Mouse (Mus musculus): ENCODE results near the gene Cnmd.

Gene Cnmd

DNA sequence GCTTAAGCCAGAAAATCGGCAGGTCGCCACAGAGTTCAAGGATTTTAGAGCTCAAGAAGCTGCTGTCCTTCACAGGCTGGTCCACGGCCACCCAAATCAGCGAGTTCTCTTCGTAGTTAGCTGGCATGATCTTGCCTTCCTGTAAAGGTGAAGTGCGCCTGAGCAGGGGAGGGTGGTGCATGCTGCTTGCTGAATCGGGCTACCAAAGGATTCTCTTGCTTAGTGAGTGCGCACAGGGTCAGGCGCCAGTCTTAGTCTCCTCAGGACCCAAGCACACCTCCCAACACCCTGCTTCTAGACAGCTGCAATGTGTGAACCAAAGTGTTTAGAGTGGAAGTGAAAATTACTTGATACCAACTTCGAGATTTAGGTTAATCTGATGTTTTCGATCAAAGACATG, 16.6 kb downstream of the Cnmd start:
- DNase-seq (ENCODE audit: extremely low spot score), result no peak

DNA sequence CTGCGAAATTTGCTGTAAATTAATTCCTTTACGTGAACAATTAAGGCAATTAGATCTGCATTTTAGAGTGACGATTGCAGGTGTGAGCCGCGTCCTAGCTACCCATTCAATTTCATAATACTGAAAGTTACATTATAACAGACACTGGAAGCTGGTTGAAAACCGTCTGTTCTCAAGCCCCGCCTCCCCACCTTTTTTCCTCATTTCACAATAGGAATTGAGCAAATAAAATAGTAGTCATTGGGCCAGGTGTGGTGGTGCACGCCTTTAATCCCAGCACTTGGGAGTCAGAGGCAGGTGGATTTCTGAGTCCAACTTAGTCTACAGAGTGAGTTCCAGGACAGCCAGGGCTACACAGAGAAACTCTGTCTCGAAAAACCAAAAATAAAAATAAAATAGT, 19.9 kb downstream of the Cnmd start:
- no peak for DNase-seq (ENCODE audit: extremely low spot score)

DNA sequence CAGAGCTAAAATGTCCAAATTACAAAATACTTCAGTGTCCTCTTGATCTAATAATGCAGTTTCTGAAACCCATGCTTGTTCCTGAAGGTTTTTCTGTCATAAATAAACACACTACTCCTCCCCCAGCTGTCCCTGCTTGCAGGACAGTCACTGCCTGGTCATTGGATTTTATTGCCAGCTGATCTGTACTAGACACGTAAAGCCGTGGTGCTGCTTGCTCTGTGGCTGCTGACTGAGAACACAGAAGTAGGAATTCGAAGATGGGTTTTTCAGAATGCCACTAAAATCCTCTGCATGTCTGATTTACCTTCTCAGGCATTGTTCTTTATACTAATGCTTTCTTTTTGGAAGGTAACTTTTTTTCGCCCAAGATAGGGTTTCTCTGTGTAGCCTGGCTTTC, 25.2 kb downstream of the Cnmd start:
- no peak for DNase-seq (ENCODE audit: extremely low spot score)

DNA sequence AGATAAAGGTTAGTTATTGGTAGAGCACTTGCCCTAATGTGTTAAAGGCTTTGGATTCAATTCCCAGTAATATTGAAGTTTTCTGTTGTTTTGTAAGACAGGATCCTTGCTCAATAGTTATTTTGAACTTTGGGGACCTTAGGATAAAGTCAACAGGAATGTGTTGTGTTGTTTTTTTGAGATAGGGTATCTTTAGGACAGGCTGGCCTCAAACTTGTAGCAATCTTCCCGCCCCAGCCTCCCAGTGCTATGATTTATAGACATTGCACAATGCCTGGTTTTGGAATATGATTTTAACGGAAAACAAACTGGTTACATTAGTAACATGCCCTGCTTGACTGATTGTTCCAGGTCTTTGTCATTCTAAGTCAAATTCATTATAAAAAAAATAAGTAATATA, 28.8 kb downstream of the Cnmd start:
- no peak for DNase-seq (ENCODE audit: extremely low spot score)

DNA sequence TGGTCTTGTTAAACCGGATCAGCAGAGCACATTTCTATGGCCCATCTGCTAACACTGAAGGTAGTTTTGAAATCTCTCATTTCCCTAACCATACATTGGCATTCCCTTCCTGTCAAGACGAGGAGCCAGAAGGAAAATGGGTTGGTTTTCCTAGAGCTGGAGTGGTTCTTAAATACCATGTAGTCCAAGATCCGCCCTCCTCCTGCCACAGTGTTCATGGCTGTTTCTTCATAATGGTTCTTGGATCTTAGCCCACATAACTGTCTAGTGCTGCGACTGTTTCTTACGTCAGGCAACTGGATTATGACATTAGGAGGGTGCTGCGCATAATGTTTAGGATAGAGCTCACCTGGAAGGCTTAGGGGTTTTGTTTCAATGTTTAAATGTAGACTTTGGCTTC, 29.6 kb downstream of the Cnmd start:
- no peak for DNase-seq (ENCODE audit: extremely low spot score)

DNA sequence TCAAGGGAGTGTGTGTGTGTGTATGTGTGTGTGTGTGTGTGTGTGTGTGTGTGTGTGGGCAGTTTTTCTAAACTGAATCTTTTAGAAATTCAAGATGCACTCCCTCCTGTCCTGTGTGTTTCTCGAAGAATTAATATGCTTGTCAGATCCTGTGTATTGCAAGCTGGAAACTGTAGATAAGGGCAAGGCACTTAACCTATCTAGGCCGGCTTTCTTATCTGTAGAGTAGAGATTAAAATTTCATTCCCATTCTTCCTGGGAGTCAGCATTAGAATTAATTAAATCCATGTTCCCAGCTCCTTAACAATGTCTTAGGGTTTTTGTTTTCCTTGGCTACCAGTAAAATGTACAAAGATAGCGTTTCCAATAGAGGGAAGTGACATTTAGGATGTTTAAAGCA, 40.8 kb downstream of the Cnmd start:
- DNase-seq (ENCODE audit: extremely low spot score), result no peak

DNA sequence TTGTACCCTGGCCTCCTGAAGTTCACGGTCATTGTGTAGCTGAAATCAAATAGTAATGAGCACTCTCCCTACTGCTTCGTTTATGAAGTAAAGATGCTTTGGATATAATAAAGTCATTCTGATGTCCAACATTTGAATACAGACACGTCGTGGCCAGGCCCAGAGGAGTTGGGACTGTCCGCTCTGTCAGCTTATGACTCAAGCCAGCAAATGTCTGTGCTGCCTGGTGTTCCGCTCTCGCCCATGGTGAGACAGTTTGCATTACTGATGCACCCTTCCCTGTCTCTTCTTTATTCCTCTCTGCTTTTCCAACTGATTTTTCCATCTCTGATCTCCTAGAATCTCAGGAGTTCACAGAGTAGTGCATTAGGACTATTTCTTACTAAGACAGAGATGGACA, 42.2 kb downstream of the Cnmd start:
- DNase-seq (ENCODE audit: extremely low spot score), result no peak

DNA sequence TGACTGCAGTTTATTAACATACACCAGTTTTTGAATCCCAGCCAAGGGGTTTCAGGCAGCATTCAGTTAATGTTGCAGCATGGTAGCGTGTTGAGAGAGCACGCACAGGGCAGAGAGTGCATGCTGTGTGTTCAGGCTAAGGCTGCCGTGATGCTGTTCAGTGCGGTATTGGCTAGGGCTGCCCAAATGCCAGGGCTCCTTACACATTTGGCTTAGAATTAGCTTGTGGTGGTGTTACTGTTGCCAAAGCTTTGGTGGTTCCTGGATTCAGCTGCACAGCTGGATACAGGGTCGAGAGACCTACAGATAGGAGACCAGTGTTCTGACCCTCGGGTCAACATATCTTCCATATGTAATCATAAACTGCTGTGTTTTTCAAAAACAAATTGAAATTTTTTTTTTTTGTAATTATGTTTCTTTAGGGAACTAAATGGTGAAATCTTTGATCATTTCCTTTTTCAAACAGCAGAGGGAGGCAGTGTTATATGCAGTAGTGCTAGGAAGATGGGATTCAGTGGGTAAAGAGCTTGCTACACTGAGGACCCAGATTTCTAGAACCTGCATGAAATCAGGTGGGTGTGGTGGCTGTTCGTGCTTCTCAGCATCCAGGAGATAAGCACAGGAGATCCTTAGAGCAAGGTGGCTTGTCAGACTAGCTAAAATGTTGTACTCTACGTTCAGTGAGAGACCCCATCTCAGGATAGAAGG, 44.7 kb downstream of the Cnmd start:
- peak; percentile 5 for DNase-seq (ENCODE audit: extremely low spot score)

DNA sequence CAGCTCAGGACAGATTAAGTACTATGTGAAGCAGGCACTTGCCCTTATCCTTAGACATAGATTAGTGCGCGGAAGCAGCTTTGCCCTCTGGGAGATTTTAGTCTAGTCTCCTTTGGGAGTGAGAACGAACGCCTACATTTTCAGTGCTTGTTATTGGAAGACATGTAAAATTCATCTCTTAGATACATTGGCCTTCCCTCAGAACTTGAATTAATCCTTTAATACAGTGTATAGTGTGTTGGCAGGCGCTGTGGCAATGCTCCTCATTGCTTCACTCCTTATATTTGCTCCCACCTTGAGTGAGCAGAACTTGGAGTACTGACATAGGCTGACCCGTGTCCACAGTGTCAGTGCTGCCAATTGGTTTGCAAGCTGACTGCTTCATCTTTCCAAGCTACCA, 53.7 kb downstream of the Cnmd start:
- no peak for DNase-seq (ENCODE audit: extremely low spot score)

DNA sequence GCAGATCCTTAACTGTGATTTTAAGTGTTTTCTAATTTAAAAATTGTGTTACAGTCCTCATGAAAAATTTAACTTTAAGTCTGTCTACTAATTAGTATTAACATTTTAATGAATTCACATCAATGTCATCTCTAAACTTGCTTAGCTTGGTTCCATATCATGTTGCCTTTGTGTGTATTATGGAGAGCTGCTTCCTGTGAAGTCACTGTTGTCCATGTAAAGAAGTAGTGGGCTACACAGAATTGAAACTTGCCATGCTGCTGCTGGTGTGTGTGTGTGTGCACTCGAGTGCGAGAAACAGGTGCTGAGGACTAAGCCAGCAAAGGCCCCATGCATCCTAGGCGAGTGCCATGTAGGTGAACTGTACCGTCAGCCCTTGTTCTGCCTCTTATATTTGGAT, 54.6 kb downstream of the Cnmd start:
- DNase-seq (ENCODE audit: extremely low spot score), result no peak

DNA sequence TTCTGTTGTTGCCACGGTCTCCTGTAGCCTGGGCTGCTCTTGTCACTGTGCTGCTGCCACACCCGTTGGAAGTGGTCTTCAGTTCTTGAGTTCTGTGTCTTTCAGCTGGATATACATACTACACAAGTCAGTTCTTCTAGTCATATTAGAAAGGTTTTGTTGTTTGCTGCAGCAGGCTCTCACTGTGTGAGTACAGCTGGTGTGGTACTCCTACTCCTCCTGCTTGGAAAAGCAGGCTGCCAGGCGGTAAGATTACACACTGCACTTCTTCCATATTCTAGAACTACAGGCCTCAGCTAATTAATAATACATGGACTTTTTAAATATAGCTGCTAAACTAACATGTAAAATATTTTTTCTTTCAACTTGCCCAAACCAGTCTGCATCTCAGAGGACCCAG, 55.1 kb downstream of the Cnmd start:
- no peak for DNase-seq (ENCODE audit: extremely low spot score)

DNA sequence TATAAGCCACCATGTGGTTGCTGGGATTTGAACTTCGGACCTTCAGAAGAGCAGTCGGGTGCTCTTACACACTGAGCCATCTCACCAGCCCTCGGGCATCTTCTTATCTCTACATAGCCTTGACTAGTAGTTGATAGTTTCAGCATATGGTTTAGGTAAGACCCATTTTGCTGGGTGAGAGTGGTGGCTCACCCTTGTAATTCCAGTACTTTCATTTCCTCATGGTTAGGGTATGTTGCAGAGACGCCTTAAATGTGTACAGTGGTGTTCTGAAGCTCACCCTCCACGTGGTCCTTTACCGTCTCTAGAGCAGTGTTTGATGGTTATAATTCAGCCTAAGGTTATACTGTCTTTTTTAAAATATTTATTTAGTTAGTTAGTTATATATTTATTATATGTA, 55.6 kb downstream of the Cnmd start:
- no peak for DNase-seq (ENCODE audit: extremely low spot score)

DNA sequence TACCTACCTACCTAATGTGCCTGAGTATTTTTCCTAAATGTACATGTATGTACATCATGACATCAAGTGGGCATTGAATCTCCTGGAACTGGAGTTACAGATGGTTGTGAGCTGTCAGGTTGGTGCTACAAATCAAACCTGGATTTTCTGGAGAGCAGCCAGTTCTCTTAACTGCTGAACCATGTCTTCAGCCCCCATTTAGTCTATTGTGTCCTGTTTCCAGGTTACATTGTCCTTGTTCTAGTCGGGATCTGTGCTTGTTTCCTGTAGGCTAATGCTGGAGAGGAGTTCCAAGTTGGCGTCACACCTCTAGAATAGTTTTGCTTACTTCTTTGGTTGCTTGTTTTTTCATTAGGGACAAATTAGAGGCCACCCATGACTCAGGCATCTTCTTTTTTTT, 56.1 kb downstream of the Cnmd start:
- DNase-seq (ENCODE audit: extremely low spot score), result no peak

DNA sequence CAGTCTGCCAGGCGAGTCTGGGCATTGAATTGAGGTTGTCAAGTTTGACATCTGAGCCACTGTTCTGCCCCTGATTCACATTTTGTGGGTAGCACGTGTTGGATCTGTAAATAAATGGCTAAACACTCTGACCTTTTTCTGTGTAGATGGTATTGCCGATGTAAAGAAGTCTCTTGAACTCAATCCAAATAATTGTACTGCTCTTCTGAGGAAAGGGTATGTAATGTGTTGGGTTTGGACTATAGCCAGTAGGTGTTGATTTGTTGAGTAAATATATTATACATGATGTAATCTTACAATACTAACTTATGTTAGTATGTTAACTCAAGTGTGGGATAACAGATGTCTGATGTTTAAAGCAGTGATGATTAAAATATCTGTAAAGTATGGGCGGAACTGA, 65.4 kb downstream of the Cnmd start:
- DNase-seq (ENCODE audit: extremely low spot score), result no peak

DNA sequence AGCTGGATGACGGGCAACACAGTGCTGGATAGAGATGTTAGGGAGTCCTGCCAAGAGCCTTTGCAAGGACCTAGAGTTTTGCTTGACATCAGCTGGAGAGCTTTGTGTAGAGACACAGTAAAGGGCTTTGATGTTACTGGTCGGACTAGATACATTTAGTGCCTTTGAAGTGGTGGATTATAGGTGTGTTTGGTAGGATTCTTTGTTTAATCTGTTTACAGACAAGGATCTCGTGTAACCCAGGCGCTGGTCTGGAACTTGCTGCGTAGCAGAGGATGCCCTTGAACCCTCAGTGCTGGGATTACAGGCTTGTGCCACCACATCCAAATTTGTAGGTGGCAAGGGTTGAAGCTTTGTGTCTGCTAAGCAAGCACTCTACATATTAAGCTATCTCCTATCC, 67.9 kb downstream of the Cnmd start:
- no peak for DNase-seq (ENCODE audit: extremely low spot score)

DNA sequence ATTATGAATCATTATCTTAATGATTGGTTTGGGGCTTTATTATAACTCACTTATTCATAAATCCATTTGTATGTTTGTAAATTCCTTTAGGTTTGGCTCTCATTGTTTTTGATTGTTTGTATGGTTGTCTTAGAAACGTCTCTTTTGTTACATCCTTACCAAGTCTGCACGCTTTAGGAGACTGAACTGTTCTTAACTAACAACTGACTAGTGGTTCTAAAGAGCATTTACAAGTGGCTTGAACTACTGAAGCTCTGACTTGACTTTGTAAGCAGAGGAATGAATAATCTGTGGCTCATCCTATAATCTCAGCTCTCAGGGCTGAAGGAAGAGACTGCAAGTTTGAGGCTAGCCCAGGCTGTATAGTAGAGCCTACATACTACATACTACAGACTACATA, 70.4 kb downstream of the Cnmd start:
- no peak for DNase-seq (ENCODE audit: extremely low spot score)

DNA sequence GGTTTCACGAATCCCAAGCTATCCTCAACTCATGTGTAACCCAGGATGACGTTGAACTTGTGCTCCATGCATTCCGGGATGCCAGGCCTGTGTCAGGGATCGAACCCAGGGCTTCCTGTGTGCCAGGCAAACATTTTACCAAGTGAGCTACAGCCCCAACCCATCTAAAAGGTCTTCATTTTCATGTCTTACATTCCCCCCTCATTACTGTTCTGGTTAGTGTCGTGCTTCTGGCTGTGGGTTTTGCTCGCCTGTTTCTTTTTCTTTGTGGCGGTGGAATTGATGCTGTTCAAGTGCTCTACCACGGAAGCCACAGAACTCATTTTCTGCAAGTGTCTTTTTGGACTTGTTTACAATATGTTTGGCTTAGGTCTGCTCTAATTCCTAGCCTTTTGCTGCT, 71.1 kb downstream of the Cnmd start:
- no peak for DNase-seq (ENCODE audit: extremely low spot score)

DNA sequence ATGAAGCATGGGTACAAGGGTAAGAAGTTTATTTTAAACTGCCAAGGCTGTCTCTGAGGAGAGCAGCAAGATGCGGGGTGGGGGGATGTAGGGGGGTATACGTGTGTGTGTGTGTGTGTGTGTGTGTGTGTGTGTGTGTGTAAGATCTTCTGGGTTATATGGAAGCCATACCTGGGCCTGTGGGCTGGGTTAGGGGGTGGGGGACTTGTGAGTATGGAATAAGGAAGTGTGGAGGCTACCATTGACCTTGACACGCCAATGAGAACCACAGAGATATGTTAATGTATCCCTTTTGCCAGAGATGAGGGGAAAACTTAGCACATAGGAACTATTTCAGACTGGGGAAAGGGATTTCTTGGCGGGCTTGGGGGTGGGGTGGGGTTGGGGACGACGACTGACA, 72.6 kb downstream of the Cnmd start:
- no peak for DNase-seq (ENCODE audit: extremely low spot score)

DNA sequence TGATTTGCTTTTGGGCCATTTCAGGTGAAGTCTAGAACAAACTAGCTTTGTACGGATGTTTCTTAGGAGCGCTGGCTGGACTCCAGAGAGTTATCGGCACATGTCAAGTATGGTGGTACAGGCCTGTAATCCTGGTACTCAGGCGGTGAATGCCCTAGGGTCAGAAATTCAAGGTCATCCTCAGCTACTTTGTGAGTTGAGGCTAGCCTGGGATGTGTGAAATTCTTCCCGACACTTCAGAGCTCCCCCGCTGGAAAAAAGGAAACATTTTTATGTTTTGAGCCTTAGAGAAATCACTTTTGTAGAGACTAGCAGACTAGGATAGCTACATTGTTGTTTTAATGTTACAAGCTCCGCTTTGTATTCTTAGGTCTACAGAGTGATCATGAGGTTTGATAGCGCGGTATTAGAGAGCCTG, 73.4 kb downstream of the Cnmd start:
- DNase-seq (ENCODE audit: extremely low spot score), result no peak

DNA sequence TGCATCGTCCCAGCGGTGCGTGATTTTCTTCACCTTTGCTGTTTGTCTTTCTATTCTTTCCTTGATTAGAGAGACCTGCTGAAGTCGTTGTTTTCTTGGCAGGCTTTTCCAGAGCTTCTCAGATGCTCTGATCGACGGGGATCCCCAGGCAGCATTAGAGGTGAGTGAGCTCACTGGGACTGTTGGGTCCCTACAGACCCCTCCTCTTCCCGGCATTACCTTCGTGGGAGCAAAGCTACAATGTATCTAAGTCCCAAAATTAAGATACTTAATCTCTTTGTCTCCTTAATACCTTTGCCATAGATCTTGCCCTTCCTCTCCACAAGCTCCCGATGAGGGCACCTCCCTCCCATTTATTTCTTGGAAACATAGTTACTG, 74.1 kb downstream of the Cnmd start:
- DNase-seq (ENCODE audit: extremely low spot score), result no peak
